Mouse (Mus musculus) ovary, postnatal 14 days (tissue): ENCODE results near the gene Tnfaip8l1.
A peak's percentile ranks its signal among the peaks of the same experiment; 100 is the strongest.

Experiments used
- DNase-seq: peaks from one replicate; pipeline ENCODE4 v3.0.0; 2022; ENCODE audit warnings: low spot score

Tnfaip8l1 gene

DNA sequence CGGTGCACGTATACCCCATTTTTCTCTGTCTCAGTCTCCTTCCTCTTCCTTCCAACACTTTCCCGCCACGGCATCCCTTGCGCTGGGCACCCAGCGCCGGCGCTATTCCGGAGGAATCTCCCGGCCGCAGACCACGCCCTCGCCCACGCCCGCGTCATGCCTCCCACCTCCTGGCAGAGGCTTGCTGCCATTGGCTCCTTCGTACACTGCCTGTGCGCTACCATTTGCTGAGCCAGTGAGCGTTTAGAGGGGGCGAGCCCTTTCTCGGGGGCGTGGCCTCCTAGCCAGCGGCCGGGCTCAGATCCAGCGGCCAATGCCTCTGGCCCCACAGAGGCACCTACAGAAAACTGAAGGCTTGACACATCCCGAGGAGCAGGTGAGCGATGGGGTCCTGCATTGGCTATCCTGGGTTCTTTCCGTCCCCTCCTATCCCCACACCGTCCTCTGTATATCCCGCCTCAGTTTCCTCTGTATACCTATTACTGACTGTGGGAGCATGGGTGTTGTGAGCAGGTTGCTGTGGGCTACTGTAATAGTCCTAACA, at the start of gene Tnfaip8l1:
Gene Tnfaip8l1, plus strand, starts transcription at position 247 of the 544 bp plus-strand sequence.
- DNase-seq: peak; percentile 88

- DNase-seq: no peak
These were observed 49.5 kb upstream of the Tnfaip8l1 start for GRCm38 (mm10) chr17:56112743-56113142.

DNA sequence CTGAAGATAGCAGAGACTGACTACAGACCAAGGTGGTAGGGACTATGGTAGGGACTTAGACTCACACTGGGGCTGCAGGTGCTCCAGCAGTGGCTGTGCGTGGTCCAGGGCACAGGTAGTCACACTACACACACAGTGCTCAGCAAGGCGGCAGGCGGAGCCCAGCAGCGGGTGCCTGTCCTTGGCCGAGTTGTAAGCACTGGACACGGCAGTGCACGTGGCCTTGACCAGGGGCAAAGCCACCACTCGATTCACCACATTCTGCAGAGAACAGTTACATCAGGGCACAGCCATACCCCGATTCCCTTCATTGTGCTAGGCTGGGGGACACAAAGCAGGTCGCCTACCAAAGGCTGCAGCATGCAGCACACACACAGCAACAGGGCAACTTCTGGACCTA, 46.1 kb upstream of the Tnfaip8l1 start:
- DNase-seq: no peak

DNA sequence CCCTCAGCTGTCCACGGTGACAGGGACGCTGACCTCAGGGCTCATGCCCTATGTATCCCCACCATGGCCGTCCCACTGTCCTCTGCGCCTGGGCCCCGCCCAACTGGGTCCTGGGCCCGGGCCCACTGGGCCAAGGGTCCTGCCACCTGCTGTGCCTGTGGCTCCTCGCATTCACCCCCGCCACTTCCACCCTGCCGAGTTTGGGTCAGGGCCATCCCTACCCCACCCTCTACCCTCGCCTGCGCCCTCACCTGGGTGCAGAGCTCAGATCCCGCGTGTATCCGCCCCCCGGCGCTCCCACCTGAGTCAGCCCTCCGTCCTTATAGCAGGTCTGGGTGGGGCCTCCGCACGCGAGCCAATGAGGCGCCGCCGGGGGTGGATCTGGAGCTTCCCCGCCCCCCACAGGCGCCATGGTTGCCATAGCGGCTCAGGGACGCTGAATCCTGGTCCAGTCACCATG, 45.0 kb upstream of the Tnfaip8l1 start, which contains the start of gene Plin5:
Gene Plin5, minus strand, starts transcription at position 346 of the 460 bp plus-strand sequence.
- DNase-seq: no peak

GRCm38 (mm10) chr17:56119431-56119830, 42.8 kb upstream of the Tnfaip8l1 start:
- DNase-seq: no peak

GRCm38 (mm10) chr17:56119981-56120880, 42.0 kb upstream of the Tnfaip8l1 start:
- DNase-seq: no peak

- DNase-seq: no peak
These were observed 40.5 kb upstream of the Tnfaip8l1 start, which contains the start of gene Lrg1 for GRCm38 (mm10) chr17:56121826-56122225. Lrg1 (minus strand) TSS chr17:56122001.

GRCm38 (mm10) chr17:56123161-56123560, 39.1 kb upstream of the Tnfaip8l1 start:
- DNase-seq: no peak

DNA sequence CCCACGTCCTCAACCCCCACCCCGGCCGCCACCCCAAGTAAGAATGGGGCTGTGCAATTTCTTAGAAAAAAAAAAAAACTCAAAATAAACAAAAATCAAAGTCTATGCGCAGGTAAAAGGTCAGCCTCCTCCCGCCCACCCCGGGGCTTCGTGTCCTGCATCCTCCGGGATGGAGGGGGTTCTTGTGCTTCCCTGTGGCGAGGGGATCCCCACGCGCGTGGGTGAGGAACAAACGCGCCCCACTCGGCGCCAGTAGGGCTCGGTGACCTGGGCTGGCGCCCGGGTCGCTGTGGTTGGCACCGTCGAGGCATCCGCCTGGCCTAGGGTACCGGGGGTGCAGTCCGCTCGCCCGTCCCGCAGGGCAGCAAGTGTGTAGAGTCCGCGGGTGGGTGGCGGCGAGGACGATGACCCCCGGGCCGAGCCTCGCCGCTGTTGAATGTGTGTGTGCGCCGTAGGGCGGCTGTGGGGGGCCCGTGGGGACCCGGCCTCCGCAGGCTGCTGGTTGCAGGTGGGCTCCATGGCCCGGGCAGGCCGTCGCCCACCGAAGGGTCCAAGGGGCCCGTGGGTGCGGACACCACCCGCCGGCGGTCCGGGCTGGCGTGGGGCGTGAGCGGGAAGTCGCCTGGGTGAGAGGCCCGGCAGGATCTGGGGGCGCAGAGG, 38.5 kb upstream of the Tnfaip8l1 start:
- DNase-seq: no peak

- no peak for DNase-seq
These were observed 37.7 kb upstream of the Tnfaip8l1 start for GRCm38 (mm10) chr17:56124377-56125275.

- DNase-seq: no peak
These were observed 37.0 kb upstream of the Tnfaip8l1 start for GRCm38 (mm10) chr17:56125276-56125630.

DNA sequence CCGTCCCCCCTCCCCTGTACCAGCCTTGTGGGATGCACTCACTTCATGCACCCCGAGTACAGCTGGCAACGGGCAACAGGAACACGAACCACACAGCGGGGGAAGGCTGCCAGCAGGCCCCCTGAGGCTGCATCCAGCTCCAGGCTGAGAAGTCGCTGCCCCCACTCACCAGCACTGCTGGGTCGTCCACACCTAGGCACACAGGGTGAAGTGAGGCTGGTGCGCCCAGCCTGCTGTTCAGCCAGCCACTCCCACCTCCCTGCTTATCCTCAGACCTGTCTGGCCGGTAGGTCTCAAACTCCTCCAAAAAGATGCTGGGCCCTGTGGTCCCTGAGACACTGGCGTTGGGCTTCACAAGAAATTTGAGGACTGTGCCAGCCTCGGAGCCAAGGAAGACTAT, 36.1 kb upstream of the Tnfaip8l1 start:
- DNase-seq: no peak

- no peak for DNase-seq
These were observed 34.0 kb upstream of the Tnfaip8l1 start for GRCm38 (mm10) chr17:56128246-56128645.

DNA sequence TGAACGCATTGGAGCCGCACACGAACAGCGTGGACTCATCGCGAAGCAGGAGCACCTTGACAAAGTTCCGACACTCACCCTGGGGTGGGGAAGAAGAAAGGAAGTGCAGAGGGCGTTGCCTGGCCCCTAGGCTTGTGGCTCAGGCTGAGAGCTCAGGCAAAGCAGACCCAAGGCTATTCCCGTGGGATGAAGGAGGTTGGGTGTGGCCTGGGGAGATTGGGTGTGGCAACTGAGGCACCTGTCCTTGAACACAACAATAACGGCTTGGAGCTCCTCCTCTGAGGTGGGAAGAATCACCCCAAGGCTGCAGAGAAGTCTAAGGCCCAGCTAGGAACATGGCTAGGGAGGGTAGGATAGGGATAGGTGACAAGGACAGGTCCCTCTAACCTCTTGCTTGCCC, 31.1 kb upstream of the Tnfaip8l1 start:
- DNase-seq: no peak

- peak; percentile 67 for DNase-seq
These were observed 30.5 kb upstream of the Tnfaip8l1 start for GRCm38 (mm10) chr17:56131814-56132213.

DNA sequence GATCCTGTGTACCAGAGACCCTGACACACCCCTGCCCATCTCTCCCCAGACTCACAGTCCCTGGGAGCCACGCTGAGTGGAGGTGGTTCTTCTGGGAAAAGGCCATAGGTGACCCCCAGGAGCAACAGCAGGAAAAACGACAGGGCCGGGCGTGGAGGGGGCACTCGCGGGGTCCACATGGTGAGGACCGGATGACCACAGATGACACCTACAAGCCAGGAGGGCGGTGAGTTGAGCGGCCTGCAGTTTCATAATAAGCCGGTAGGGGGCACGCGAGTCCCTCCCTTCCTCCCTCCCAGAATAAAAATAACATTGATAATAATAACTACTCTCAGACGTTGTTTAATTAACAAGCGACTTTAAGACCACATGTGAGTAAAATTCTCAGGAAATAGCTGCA, 29.6 kb upstream of the Tnfaip8l1 start:
- peak; percentile 55 for DNase-seq

DNA sequence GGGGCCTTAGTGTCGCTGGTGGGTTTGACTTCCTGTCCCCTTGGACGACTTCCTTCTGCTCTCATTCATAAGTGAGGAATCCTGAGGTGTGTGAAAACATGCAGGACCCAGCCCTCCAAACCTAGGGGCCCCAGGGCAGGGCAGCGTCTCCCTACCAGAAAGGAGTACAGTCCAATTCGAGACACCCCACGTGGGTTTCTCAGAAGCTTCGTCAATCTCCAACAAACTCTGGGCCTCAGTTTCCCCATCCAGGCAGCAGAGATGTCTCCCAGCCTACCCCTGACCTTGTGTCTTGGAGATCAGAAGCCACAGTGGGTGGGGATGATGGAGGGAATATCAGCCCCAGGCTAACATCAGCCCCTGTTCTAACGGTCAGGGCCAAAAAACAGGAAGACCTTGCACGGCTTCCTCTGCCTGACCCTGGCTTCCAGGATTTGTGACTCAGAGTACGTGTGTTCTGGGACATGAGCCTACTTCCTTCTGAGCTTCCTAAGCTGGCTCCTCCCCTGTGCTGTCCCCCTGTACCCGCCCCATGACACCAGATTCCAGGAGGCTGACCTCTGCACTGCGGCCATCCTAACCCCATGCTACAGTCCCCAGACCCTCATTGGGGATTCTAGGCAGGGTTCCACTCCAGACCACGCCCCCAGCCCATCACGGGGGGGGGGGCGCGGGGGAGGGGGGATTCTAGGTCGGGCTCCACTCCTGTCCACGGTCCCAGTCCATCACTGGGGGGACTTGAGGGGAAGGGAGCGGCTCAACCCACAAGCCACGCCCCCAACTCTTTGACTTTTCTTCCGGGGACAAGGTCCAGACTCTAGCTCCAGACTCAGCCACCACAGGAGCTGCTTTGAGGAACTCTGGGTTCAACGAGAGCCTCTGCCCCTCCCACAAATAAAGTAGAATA, 28.6 kb upstream of the Tnfaip8l1 start:
- no peak for DNase-seq

DNA sequence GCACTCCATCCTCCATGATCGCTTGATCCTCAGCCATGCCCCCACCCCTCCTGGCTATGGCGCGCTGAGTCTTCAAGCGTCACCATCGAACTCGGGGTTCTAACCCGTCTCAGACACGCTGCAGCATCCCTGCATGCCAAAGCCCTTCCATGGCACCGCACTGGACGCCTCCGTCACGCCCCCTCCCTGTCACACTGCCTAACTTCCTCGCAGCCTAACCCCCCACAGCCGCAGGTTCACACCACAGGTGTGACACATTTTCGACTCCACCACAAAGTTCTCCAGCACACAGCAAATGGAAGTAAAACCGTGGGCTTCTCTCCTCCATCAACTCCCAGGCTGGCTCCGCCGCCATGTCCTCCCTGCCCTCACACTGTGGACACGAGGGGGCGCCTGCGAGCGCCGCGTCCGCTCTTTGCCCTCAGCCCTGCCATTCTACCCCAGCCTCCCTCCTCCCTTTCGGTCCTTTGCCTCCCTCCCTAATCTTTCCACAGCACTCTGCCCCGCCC, 27.8 kb upstream of the Tnfaip8l1 start:
- DNase-seq: peak; percentile 59

GRCm38 (mm10) chr17:56136558-56136957, 25.7 kb upstream of the Tnfaip8l1 start:
- no peak for DNase-seq

GRCm38 (mm10) chr17:56137839-56138613, 24.3 kb upstream of the Tnfaip8l1 start:
- no peak for DNase-seq
